Mouse (Mus musculus): ENCODE results near the gene Gpr153. TPM values are rescaled to one million over a fixed set of nuclear protein-coding genes. Genes with fewer than 3 reads are reported as not detected.

The Gpr153 gene
- polyA plus RNA-seq, 1 experiment = 0.47 TPM

- TF ChIP-seq POLR2A (IDR thresholded peaks at IDR 0.05; ENCODE audit: borderline replicate concordance, low read depth, low read length) = no peak
- no peak for TF ChIP-seq CTCF (IDR thresholded peaks at IDR 0.05; ENCODE audit: low read depth, low read length)
- peaks cover 10% of the 10 kb centered on the region for H3K4me1 ChIP-seq (ENCODE audit: control insufficient read depth, insufficient read depth, low read length)
- H3K27ac ChIP-seq (ENCODE audit: insufficient read depth, low read depth, low read length) = peak overlapping the region; percentile 38
- H3K4me3 ChIP-seq (ENCODE audit: insufficient read depth, low read length) = peak overlapping the region; percentile 61
These were observed 50.9 kb downstream of the Gpr153 start for GRCm38 (mm10) chr4:152324641-152325562.

GRCm38 (mm10) chr4:152325574-152326411 lies 51.8 kb downstream of the Gpr153 start, which contains the start of gene Rpl22:
Rpl22 (plus strand) TSS chr4:152325742.
- TF ChIP-seq CTCF (IDR thresholded peaks at IDR 0.05; ENCODE audit: low read depth, low read length) (no peak), POLR2A (IDR thresholded peaks at IDR 0.05; ENCODE audit: borderline replicate concordance, low read depth, low read length) (no peak)
- Histone ChIP-seq H3K4me3 (ENCODE audit: insufficient read depth, low read length) (peak within 1 kb of the TSS; percentile 88), H3K4me1 (ENCODE audit: control insufficient read depth, insufficient read depth, low read length) (peaks cover 10% of the 10 kb centered on the region), H3K27ac (ENCODE audit: insufficient read depth, low read depth, low read length) (peak within 1 kb of the TSS; percentile 45)

GRCm38 (mm10) chr4:152326543-152326942 lies 52.5 kb downstream of the Gpr153 start:
- TF ChIP-seq CTCF (IDR thresholded peaks at IDR 0.05; ENCODE audit: low read depth, low read length) (no peak), POLR2A (IDR thresholded peaks at IDR 0.05; ENCODE audit: borderline replicate concordance, low read depth, low read length) (no peak)
- Histone ChIP-seq H3K4me1 (ENCODE audit: control insufficient read depth, insufficient read depth, low read length) (peaks cover 10% of the 10 kb centered on the region), H3K4me3 (ENCODE audit: insufficient read depth, low read length) (peak overlapping the region; percentile 88), H3K27ac (ENCODE audit: insufficient read depth, low read depth, low read length) (peak overlapping the region; percentile 45)

GRCm38 (mm10) chr4:152328691-152329090 lies 54.7 kb downstream of the Gpr153 start:
- no peak overlapping the region for H3K4me3 ChIP-seq (ENCODE audit: insufficient read depth, low read length)
- peaks cover 10% of the 10 kb centered on the region for H3K4me1 ChIP-seq (ENCODE audit: control insufficient read depth, insufficient read depth, low read length)
- H3K27ac ChIP-seq (ENCODE audit: insufficient read depth, low read depth, low read length) = no peak overlapping the region
- peak; percentile 51 for TF ChIP-seq CTCF (IDR thresholded peaks at IDR 0.05; ENCODE audit: low read depth, low read length)
- no peak for TF ChIP-seq POLR2A (IDR thresholded peaks at IDR 0.05; ENCODE audit: borderline replicate concordance, low read depth, low read length)

- H3K27ac ChIP-seq (ENCODE audit: insufficient read depth, low read depth, low read length) = no peak overlapping the region
- H3K4me3 ChIP-seq (ENCODE audit: insufficient read depth, low read length) = no peak overlapping the region
- H3K4me1 ChIP-seq (ENCODE audit: control insufficient read depth, insufficient read depth, low read length) = no peaks in the 10 kb centered on the region
- TF ChIP-seq POLR2A (IDR thresholded peaks at IDR 0.05; ENCODE audit: borderline replicate concordance, low read depth, low read length) (no peak), CTCF (IDR thresholded peaks at IDR 0.05; ENCODE audit: low read depth, low read length) (peak; percentile 88)
These were observed 58.9 kb downstream of the Gpr153 start for GRCm38 (mm10) chr4:152332952-152333351.

GRCm38 (mm10) chr4:152333587-152333986 lies 59.6 kb downstream of the Gpr153 start:
- no peak for TF ChIP-seq POLR2A (IDR thresholded peaks at IDR 0.05; ENCODE audit: borderline replicate concordance, low read depth, low read length)
- TF ChIP-seq CTCF (IDR thresholded peaks at IDR 0.05; ENCODE audit: low read depth, low read length) = no peak
- Histone ChIP-seq H3K4me3 (ENCODE audit: insufficient read depth, low read length) (no peak overlapping the region), H3K27ac (ENCODE audit: insufficient read depth, low read depth, low read length) (no peak overlapping the region), H3K4me1 (ENCODE audit: control insufficient read depth, insufficient read depth, low read length) (no peaks in the 10 kb centered on the region)

Other genes with a start within 250 kb of the Gpr153 start
- 7.5 and 11.4 TPM in 2 replicates for gene Zbtb48, start 246.6 kb upstream of the Gpr153 start, polyA plus RNA-seq (2012; ENCODE audit: insufficient read depth, insufficient read length, missing spikeins)
- not detected in 2 replicates for gene Tas1r1, start 235.7 kb upstream of the Gpr153 start, polyA plus RNA-seq (2012; ENCODE audit: insufficient read depth, insufficient read length, missing spikeins)
- gene Nol9, start 234.9 kb upstream of the Gpr153 start, polyA plus RNA-seq (2012; ENCODE audit: insufficient read depth, insufficient read length, missing spikeins) = 11.1 and 12.7 TPM in 2 replicates
- gene Plekhg5, start 201.7 kb upstream of the Gpr153 start, polyA plus RNA-seq (2012; ENCODE audit: insufficient read depth, insufficient read length, missing spikeins) = 2.6 and 3.0 TPM in 2 replicates
- not detected in 2 replicates for gene Tnfrsf25, start 158.3 kb upstream of the Gpr153 start, polyA plus RNA-seq (2012; ENCODE audit: insufficient read depth, insufficient read length, missing spikeins)
- 0.44 and 0.97 TPM in 2 replicates for gene Espn, start 121.9 kb upstream of the Gpr153 start, polyA plus RNA-seq (2012; ENCODE audit: insufficient read depth, insufficient read length, missing spikeins)
- not detected in 2 replicates for gene Hes2, start 115.4 kb upstream of the Gpr153 start, polyA plus RNA-seq (2012; ENCODE audit: insufficient read depth, insufficient read length, missing spikeins)
- gene Acot7, start 96.1 kb upstream of the Gpr153 start, polyA plus RNA-seq (2012; ENCODE audit: insufficient read depth, insufficient read length, missing spikeins) = 39.0 and 46.2 TPM in 2 replicates
- not detected in 2 replicates for gene Hes3, start 17.4 kb downstream of the Gpr153 start, polyA plus RNA-seq (2012; ENCODE audit: insufficient read depth, insufficient read length, missing spikeins)
- gene Icmt, start 23.0 kb downstream of the Gpr153 start, polyA plus RNA-seq (2012; ENCODE audit: insufficient read depth, insufficient read length, missing spikeins) = 14.0 and 19.7 TPM in 2 replicates
- not detected in 2 replicates for gene Rnf207, start 44.8 kb downstream of the Gpr153 start, polyA plus RNA-seq (2012; ENCODE audit: insufficient read depth, insufficient read length, missing spikeins)
- 958 and 1,114 TPM in 2 replicates for gene Rpl22, start 51.5 kb downstream of the Gpr153 start, polyA plus RNA-seq (2012; ENCODE audit: insufficient read depth, insufficient read length, missing spikeins)
- 0.42 and 0.55 TPM in 2 replicates for gene Chd5, start 64.4 kb downstream of the Gpr153 start, polyA plus RNA-seq (2012; ENCODE audit: insufficient read depth, insufficient read length, missing spikeins)
- gene Nphp4, start 202.5 kb downstream of the Gpr153 start, polyA plus RNA-seq (2012; ENCODE audit: insufficient read depth, insufficient read length, missing spikeins) = 1.4 and 1.6 TPM in 2 replicates
- gene Kcnab2, start 203.6 kb downstream of the Gpr153 start, polyA plus RNA-seq (2012; ENCODE audit: insufficient read depth, insufficient read length, missing spikeins) = 68.8 and 85.3 TPM in 2 replicates

Measured in bone marrow macrophage, adult 2 months (primary cell).